ENCODE assay signal across 21 mouse cellular contexts in genomic region chr3:84027691-84028159, GRCm38 (mm10). TPM values are rescaled to one million over a fixed set of nuclear protein-coding genes. Genes with fewer than 3 reads are reported as not detected.
DNase-seq lines count a peak whose midpoint lies in the region; ATAC-seq and TF ChIP-seq lines count a peak whose summit lies in the region.
"Had no signal": no experiment of that assay in that cellular context is flagged by ENCODE, and none has a peak within 500 bp of the region (broad histone marks: within the 10 kb centered on the region; RNA-seq: fewer than 3 reads in every experiment).

No protein-coding gene starts in this region.

- intact Hi-C loops in gastrocnemius, adult 2 months (cut with DNase I): no loop called here

- H3K27ac ChIP-seq in gastrocnemius, adult 2 months: no peak overlapping the region
- H3K27ac ChIP-seq: forebrain, embryonic 12.5 days; hindbrain, embryonic 15.5 days; midbrain, embryonic 12.5 days had no signal

- peak; percentile 32 for DNase-seq in gastrocnemius, adult 2 months
- no peak for DNase-seq in gastrocnemius, adult 8-10 months (ENCODE audit: low spot score in 2 of 2)
- DNase-seq in urinary bladder, postnatal 14 days (ENCODE audit: low spot score): peak; percentile 19
- no peak for DNase-seq in urinary bladder, postnatal 25 days (ENCODE audit: low spot score)
- DNase-seq in brain, embryonic 14.5 days (ENCODE audit: low read depth): peak; percentile 55
- DNase-seq in lung, postnatal 25 days (ENCODE audit: low spot score): no peak
- no peak for DNase-seq in ovary, postnatal 14 days (ENCODE audit: low spot score)
- DNase-seq: cerebellum, adult 18-20 months; cerebellum, postnatal 14 days; gastrocnemius, postnatal 36 days; heart, postnatal 4 days; kidney, adult 2 months; kidney, postnatal 14 days; left cerebral cortex, postnatal 4 days; lung, adult 18-20 months; lung, postnatal 36 days; right cerebral cortex, postnatal 14 days had no signal

- H3K4me3 ChIP-seq in gastrocnemius, adult 2 months: no peak overlapping the region
- H3K4me3 ChIP-seq: forebrain, embryonic 12.5 days; hindbrain, embryonic 15.5 days; midbrain, embryonic 12.5 days had no signal

- ATAC-seq in megakaryocyte-erythroid progenitor cell, adult 5-6 weeks (replicated peaks; ENCODE audit: low FRiP score, low TSS enrichment, poor library complexity, severe bottlenecking): peak; percentile 71

- no peak for TF ChIP-seq POLR2A in brain, embryonic 14.5 days (IDR thresholded peaks at IDR 0.05; ENCODE audit: borderline replicate concordance, extremely low read depth, insufficient read depth, insufficient read length, poor library complexity, severe bottlenecking)

- TF ChIP-seq CTCF in gastrocnemius, adult 2 months (IDR thresholded peaks at IDR 0.05): no peak
- no peak for TF ChIP-seq CTCF in brain, embryonic 14.5 days (IDR thresholded peaks at IDR 0.05; ENCODE audit: borderline replicate concordance, extremely low read depth, insufficient read depth, insufficient read length)

RNA-seq across cellular contexts. Expression of gene Tmem131l, which starts 12.2 kb away (rescaled TPM):
- total RNA-seq in gastrocnemius, adult 2 months (2021): 10 to 100 TPM; 12.0 to 17.4 TPM
- 10 to 100 TPM in 3 of 4 experiments, 1 to 10 TPM in 1; 8.7 to 13.1 (median 11.6) TPM for total RNA-seq in gastrocnemius, adult 8-10 months (2022)
- 103 and 129 TPM in 2 replicates for polyA plus RNA-seq in brain, embryonic 14.5 days (2012; rRNA removed)
- total RNA-seq in megakaryocyte-erythroid progenitor cell, adult 5-6 weeks (2014; fragmentation: Nextera tagmentation): 103 and 106 TPM in 2 replicates
- total RNA-seq in megakaryocyte-erythroid progenitor cell, adult 5-6 weeks (2017): 32.7 and 42.1 TPM in 2 replicates

Comparison
In these comparisons a context has a peak if more than half of its experiments do, and no peak if none do; other contexts are left out.
1. DNase-seq: peak in gastrocnemius, adult 2 months (single experiment), urinary bladder, postnatal 14 days (single experiment) and brain, embryonic 14.5 days (single experiment); none in gastrocnemius, adult 8-10 months (0 of 2), urinary bladder, postnatal 25 days (single experiment), lung, postnatal 25 days (single experiment) and ovary, postnatal 14 days (single experiment).